Mouse (Mus musculus): ENCODE data around the gene Mybl2. TPM values are rescaled to one million over a fixed set of nuclear protein-coding genes. Genes with fewer than 3 reads are reported as not detected.
"Not testable (repeated sequence)": the region's sequence is repeated elsewhere in the genome, so short reads cannot be mapped to it uniquely, and the experiment has no call there.

Gene Mybl2
- total and polyA plus RNA-seq, 2 experiments from 2014 or later = 3.0 to 3.1 TPM

DNA sequence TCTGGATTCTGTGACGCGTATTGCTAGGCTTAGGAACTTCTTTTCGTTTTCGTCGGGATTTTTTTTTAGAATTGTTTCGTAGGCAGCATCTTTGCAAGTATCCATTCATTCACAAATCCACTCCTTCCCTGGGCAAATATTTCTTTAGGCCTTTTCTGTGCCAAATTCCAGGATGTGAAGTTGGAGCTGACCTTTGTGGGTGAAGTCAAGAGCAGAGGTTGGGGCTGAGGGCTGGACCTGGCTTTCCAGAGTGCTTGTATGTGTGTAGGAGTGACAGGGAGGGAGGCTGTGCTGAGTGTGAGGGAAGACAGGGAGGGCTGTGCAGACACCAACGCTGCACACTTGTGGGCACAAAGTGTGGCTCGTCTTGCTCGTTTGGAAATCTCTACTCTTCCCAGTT, 2.1 kb downstream of the Mybl2 start:
- no peaks in the 10 kb centered on the region for H3K27me3 ChIP-seq (ENCODE audit: insufficient read depth, low read length)
- no peak overlapping the region for H3K4me3 ChIP-seq (ENCODE audit: low read depth, low read length)
- no peaks in the 10 kb centered on the region for H3K9me3 ChIP-seq (ENCODE audit: low read length)
- no peak overlapping the region for H3K9ac ChIP-seq
- H3K4me2 ChIP-seq (ENCODE audit: low read depth) = no peak overlapping the region
- no peak for ATAC-seq
- DNase-seq = no peak
- H3K27ac ChIP-seq (ENCODE audit: low read depth, low read length) = no peak overlapping the region
- WGBS = 84% methylated on average over 9 of the region's 9 CpGs
- no peak for TF ChIP-seq CTCF (IDR thresholded peaks at IDR 0.05; ENCODE audit: low read depth)
- no peaks in the 10 kb centered on the region for H3K36me3 ChIP-seq (ENCODE audit: insufficient read depth)
- peaks cover 9% of the 10 kb centered on the region; the same call in 1 of the 2 replicates for H3K4me1 ChIP-seq (ENCODE audit: insufficient read depth)

GRCm38 (mm10) chr2:163058981-163059380, 4.5 kb downstream of the Mybl2 start:
- H3K4me2 ChIP-seq (ENCODE audit: low read depth); H3K9me3 ChIP-seq (ENCODE audit: low read length); H3K4me3 ChIP-seq (ENCODE audit: low read depth, low read length); H3K27ac ChIP-seq (ENCODE audit: low read depth, low read length); H3K4me1 ChIP-seq (ENCODE audit: insufficient read depth); DNase-seq; H3K9ac ChIP-seq; H3K27me3 ChIP-seq (ENCODE audit: insufficient read depth, low read length); ATAC-seq; H3K36me3 ChIP-seq (ENCODE audit: insufficient read depth): not testable (repeated sequence)
- WGBS = 93% methylated on average over 7 of the region's 7 CpGs

DNA sequence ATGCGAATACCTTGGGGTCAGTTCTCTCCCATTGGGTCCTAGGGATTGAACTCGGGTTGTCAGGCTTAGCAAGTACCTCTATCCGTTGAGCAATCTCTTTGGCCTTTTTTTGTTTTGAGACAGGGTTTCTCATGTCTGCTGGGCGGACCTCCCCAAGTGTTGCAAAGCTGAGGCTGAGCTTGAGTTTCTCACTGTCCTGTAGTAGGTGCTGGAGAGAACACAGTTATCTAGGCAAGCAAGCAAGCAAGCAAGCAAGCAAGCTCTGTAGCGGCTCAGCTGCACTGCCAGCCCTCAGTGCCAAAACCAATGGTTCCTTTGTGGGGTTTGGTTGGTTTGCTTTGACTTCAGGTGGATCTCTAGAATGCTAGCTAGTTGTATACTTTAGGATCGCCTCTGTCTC, 6.1 kb downstream of the Mybl2 start:
- no peaks in the 10 kb centered on the region for H3K9me3 ChIP-seq (ENCODE audit: low read length)
- no peaks in the 10 kb centered on the region for H3K36me3 ChIP-seq (ENCODE audit: insufficient read depth)
- no peaks in the 10 kb centered on the region for H3K27me3 ChIP-seq (ENCODE audit: insufficient read depth, low read length)
- ATAC-seq = no peak
- H3K27ac ChIP-seq (ENCODE audit: low read depth, low read length) = no peak overlapping the region
- WGBS = 79% methylated on average over 6 of the region's 6 CpGs
- no peaks in the 10 kb centered on the region for H3K4me1 ChIP-seq (ENCODE audit: insufficient read depth)
- TF ChIP-seq CTCF (IDR thresholded peaks at IDR 0.05; ENCODE audit: low read depth) = no peak
- no peak overlapping the region for H3K4me3 ChIP-seq (ENCODE audit: low read depth, low read length)
- DNase-seq = no peak
- no peak overlapping the region for H3K4me2 ChIP-seq (ENCODE audit: low read depth)
- H3K9ac ChIP-seq = no peak overlapping the region

- 90% methylated on average over 8 of the region's 8 CpGs for WGBS
- no peak for ATAC-seq
Measured at GRCm38 (mm10) chr2:163061203-163062118, 7.0 kb downstream of the Mybl2 start.

DNA sequence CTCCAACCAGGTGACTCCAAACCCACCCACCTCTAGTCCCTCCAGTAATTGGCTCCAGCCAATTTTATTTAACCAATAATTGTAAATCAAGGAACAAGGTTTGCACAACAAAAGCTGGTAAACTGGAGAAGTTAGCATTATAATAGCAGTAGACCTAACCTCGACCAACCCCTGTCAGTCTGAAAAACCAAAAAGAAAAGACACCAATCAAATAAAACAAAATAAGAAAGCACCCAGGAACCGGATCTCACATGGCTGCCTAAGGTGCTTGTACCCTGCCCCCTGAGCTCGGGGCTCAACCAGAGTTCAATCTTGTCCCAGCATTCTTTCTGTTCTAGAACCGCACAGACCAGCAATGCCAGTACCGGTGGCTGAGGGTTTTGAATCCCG, 7.6 kb downstream of the Mybl2 start:
- no peak for ATAC-seq
- H3K27me3 ChIP-seq (ENCODE audit: insufficient read depth, low read length) = no peaks in the 10 kb centered on the region
- no peak overlapping the region for H3K4me2 ChIP-seq (ENCODE audit: low read depth)
- TF ChIP-seq CTCF (IDR thresholded peaks at IDR 0.05; ENCODE audit: low read depth) = no peak
- no peak overlapping the region for H3K4me3 ChIP-seq (ENCODE audit: low read depth, low read length)
- no peaks in the 10 kb centered on the region for H3K9me3 ChIP-seq (ENCODE audit: low read length)
- H3K36me3 ChIP-seq (ENCODE audit: insufficient read depth) = no peaks in the 10 kb centered on the region
- no peak for DNase-seq
- H3K4me1 ChIP-seq (ENCODE audit: insufficient read depth) = no peaks in the 10 kb centered on the region
- H3K9ac ChIP-seq = no peak overlapping the region
- no peak overlapping the region for H3K27ac ChIP-seq (ENCODE audit: low read depth, low read length)
- WGBS = 68% methylated on average over 6 of the region's 6 CpGs

More at GRCm38 (mm10) chr2:163061203-163062118, 7.0 kb downstream of the Mybl2 start:
- Histone ChIP-seq H3K9ac (no peak overlapping the region), H3K4me3 (ENCODE audit: low read depth, low read length) (no peak overlapping the region), H3K4me1 (ENCODE audit: insufficient read depth) (no peaks in the 10 kb centered on the region), H3K27me3 (ENCODE audit: insufficient read depth, low read length) (no peaks in the 10 kb centered on the region), H3K9me3 (ENCODE audit: low read length) (no peaks in the 10 kb centered on the region), H3K27ac (ENCODE audit: low read depth, low read length) (no peak overlapping the region), H3K36me3 (ENCODE audit: insufficient read depth) (no peaks in the 10 kb centered on the region), H3K4me2 (ENCODE audit: low read depth) (no peak overlapping the region)
- no peak for DNase-seq
- no peak for TF ChIP-seq CTCF (IDR thresholded peaks at IDR 0.05; ENCODE audit: low read depth)

GRCm38 (mm10) chr2:163066326-163066725, 11.8 kb downstream of the Mybl2 start:
- no peak for ATAC-seq
- H3K4me1 ChIP-seq (ENCODE audit: insufficient read depth) = no peaks in the 10 kb centered on the region
- H3K9ac ChIP-seq = no peak overlapping the region
- H3K27me3 ChIP-seq (ENCODE audit: insufficient read depth, low read length) = no peaks in the 10 kb centered on the region
- H3K4me2 ChIP-seq (ENCODE audit: low read depth) = no peak overlapping the region
- no peak for DNase-seq
- no peak overlapping the region for H3K4me3 ChIP-seq (ENCODE audit: low read depth, low read length)
- H3K27ac ChIP-seq (ENCODE audit: low read depth, low read length) = no peak overlapping the region
- WGBS = 95% methylated on average over 6 of the region's 6 CpGs
- no peak for TF ChIP-seq CTCF (IDR thresholded peaks at IDR 0.05; ENCODE audit: low read depth)
- no peaks in the 10 kb centered on the region for H3K36me3 ChIP-seq (ENCODE audit: insufficient read depth)
- no peaks in the 10 kb centered on the region for H3K9me3 ChIP-seq (ENCODE audit: low read length)

GRCm38 (mm10) chr2:163067233-163067632, 12.7 kb downstream of the Mybl2 start:
- Histone ChIP-seq H3K4me1 (ENCODE audit: insufficient read depth) (no peaks in the 10 kb centered on the region), H3K36me3 (ENCODE audit: insufficient read depth) (no peaks in the 10 kb centered on the region), H3K27me3 (ENCODE audit: insufficient read depth, low read length) (no peaks in the 10 kb centered on the region), H3K27ac (ENCODE audit: low read depth, low read length) (no peak overlapping the region), H3K4me2 (ENCODE audit: low read depth) (no peak overlapping the region), H3K9ac (no peak overlapping the region), H3K9me3 (ENCODE audit: low read length) (no peaks in the 10 kb centered on the region), H3K4me3 (ENCODE audit: low read depth, low read length) (no peak overlapping the region)
- ATAC-seq = no peak
- WGBS = 90% methylated on average over 1 of the region's 1 CpGs
- TF ChIP-seq CTCF (IDR thresholded peaks at IDR 0.05; ENCODE audit: low read depth) = no peak
- DNase-seq = no peak

Measured in forebrain, postnatal 0 days (tissue).